Mouse (Mus musculus): Measurements from ENCODE around the gene Tmem108. TPM values are rescaled to one million over a fixed set of nuclear protein-coding genes. Genes with fewer than 3 reads are reported as not detected.
A peak's percentile ranks its signal among the peaks of the same experiment; 100 is the strongest.

The Tmem108 gene
- 1 to 10 TPM; 3.7 to 4.7 (median 4.4) TPM for total RNA-seq (2022)

- DNase-seq (ENCODE audit: low spot score), result peak; percentile 68
Measured at GRCm38 (mm10) chr9:103761647-103762084, at the start of gene Tmem108. Gene Tmem108, minus strand, starts transcription at chr9:103761837.

- DNase-seq (ENCODE audit: low spot score), result no peak
Measured at GRCm38 (mm10) chr9:103789029-103789428, 27.4 kb upstream of the Tmem108 start.

GRCm38 (mm10) chr9:103784156-103784555, 22.5 kb upstream of the Tmem108 start:
- no peak for DNase-seq (ENCODE audit: low spot score)

GRCm38 (mm10) chr9:103783276-103783675, 21.6 kb upstream of the Tmem108 start:
- DNase-seq (ENCODE audit: low spot score), result no peak

GRCm38 (mm10) chr9:103782306-103782705, 20.7 kb upstream of the Tmem108 start:
- no peak for DNase-seq (ENCODE audit: low spot score)

- no peak for DNase-seq (ENCODE audit: low spot score)
Measured at GRCm38 (mm10) chr9:103781407-103781806, 19.8 kb upstream of the Tmem108 start.

- no peak for DNase-seq (ENCODE audit: low spot score)
Measured at GRCm38 (mm10) chr9:103780598-103780997, 19.0 kb upstream of the Tmem108 start.

GRCm38 (mm10) chr9:103778185-103778584, 16.5 kb upstream of the Tmem108 start:
- DNase-seq (ENCODE audit: low spot score), result no peak

- no peak for DNase-seq (ENCODE audit: low spot score)
Measured at GRCm38 (mm10) chr9:103761151-103761571, 476 bp downstream of the Tmem108 start.

- DNase-seq (ENCODE audit: low spot score), result no peak
Measured at GRCm38 (mm10) chr9:103760356-103760755, 1.3 kb downstream of the Tmem108 start.

GRCm38 (mm10) chr9:103759829-103760228, 1.8 kb downstream of the Tmem108 start:
- no peak for DNase-seq (ENCODE audit: low spot score)

- DNase-seq (ENCODE audit: low spot score), result peak; percentile 73
Measured at GRCm38 (mm10) chr9:103758930-103759695, 2.5 kb downstream of the Tmem108 start.

GRCm38 (mm10) chr9:103758246-103758645, 3.4 kb downstream of the Tmem108 start:
- no peak for DNase-seq (ENCODE audit: low spot score)

GRCm38 (mm10) chr9:103752618-103753017, 9.0 kb downstream of the Tmem108 start:
- no peak for DNase-seq (ENCODE audit: low spot score)

- DNase-seq (ENCODE audit: low spot score), result no peak
Measured at GRCm38 (mm10) chr9:103751568-103751967, 10.1 kb downstream of the Tmem108 start.

- DNase-seq (ENCODE audit: low spot score), result no peak
Measured at GRCm38 (mm10) chr9:103750491-103750890, 11.1 kb downstream of the Tmem108 start.

GRCm38 (mm10) chr9:103746598-103746997, 15.0 kb downstream of the Tmem108 start:
- DNase-seq (ENCODE audit: low spot score), result no peak

- DNase-seq (ENCODE audit: low spot score), result no peak
Measured at GRCm38 (mm10) chr9:103740145-103740544, 21.5 kb downstream of the Tmem108 start.

GRCm38 (mm10) chr9:103739062-103739461, 22.6 kb downstream of the Tmem108 start:
- no peak for DNase-seq (ENCODE audit: low spot score)

GRCm38 (mm10) chr9:103729716-103730115, 31.9 kb downstream of the Tmem108 start:
- DNase-seq (ENCODE audit: low spot score), result no peak

- no peak for DNase-seq (ENCODE audit: low spot score)
Measured at GRCm38 (mm10) chr9:103726751-103727462, 34.7 kb downstream of the Tmem108 start.

- no peak for DNase-seq (ENCODE audit: low spot score)
Measured at GRCm38 (mm10) chr9:103725497-103725896, 36.1 kb downstream of the Tmem108 start.

GRCm38 (mm10) chr9:103721486-103721885, 40.2 kb downstream of the Tmem108 start:
- no peak for DNase-seq (ENCODE audit: low spot score)
